Comparison of ENCODE assay signal across 8 mouse cellular contexts in genomic region chr11:23008181-23008823, GRCm38 (mm10). TPM values are rescaled to one million over a fixed set of nuclear protein-coding genes. Genes with fewer than 3 reads are reported as not detected.
A peak's percentile ranks its signal among the peaks of the same experiment; 100 is the strongest.
DNase-seq lines count a peak whose midpoint lies in the region; ATAC-seq and TF ChIP-seq lines count a peak whose summit lies in the region.

No protein-coding gene starts in this region.

- peak overlapping the region; percentile 74 for H3K4me3 ChIP-seq in heart, embryonic 15.5 days
- H3K4me3 ChIP-seq in liver, embryonic 14.5 days (ENCODE audit: insufficient read depth in 1 of 2, low read depth in 2 of 2, low read length in 2 of 2): peak overlapping the region; percentile 66 to 90
- H3K4me3 ChIP-seq in stomach, embryonic 15.5 days (replicated peaks): peak overlapping the region; percentile 61

- peak; percentile 43; the same call in 1 of the 2 replicates for TF ChIP-seq CTCF in liver, embryonic 14.5 days (IDR thresholded peaks at IDR 0.05; ENCODE audit: low read depth)

- H3K9me3 ChIP-seq in heart, embryonic 15.5 days (replicated peaks): no peaks in the 10 kb centered on the region
- H3K9me3 ChIP-seq in liver, embryonic 14.5 days (ENCODE audit: control insufficient read depth, low read length): no peaks in the 10 kb centered on the region
- H3K9me3 ChIP-seq in stomach, embryonic 15.5 days: no peaks in the 10 kb centered on the region

- peaks cover 13% of the 10 kb centered on the region for H3K36me3 ChIP-seq in heart, embryonic 15.5 days
- peaks cover 20% of the 10 kb centered on the region for H3K36me3 ChIP-seq in liver, embryonic 14.5 days (replicated peaks; ENCODE audit: control insufficient read depth, insufficient read depth, low read depth)
- H3K36me3 ChIP-seq in stomach, embryonic 15.5 days: peaks cover 10% of the 10 kb centered on the region

- peaks cover 5% of the 10 kb centered on the region for H3K4me1 ChIP-seq in heart, embryonic 15.5 days (replicated peaks)
- peaks cover 6 to 7% of the 10 kb centered on the region in 2 experiments for H3K4me1 ChIP-seq in liver, embryonic 14.5 days (replicated peaks; ENCODE audit: control insufficient read depth in 2 of 2, insufficient read depth in 2 of 2, low read length in 1 of 2)
- H3K4me1 ChIP-seq in stomach, embryonic 15.5 days: peaks cover 5% of the 10 kb centered on the region

- peak; percentile 55 to 62 for DNase-seq in CD8-positive naive resting alpha-beta T cell, adult 2 months (ENCODE audit: low read depth in 2 of 2, low spot score in 2 of 2)
- peak; percentile 70 for DNase-seq in c-Kit-negative CD71-positive TER-119-positive erythroid progenitor cells, embryonic 14.5 days (ENCODE audit: low read depth, low spot score)
- DNase-seq in fibroblast of lung, adult 2 months (ENCODE audit: low read depth): peak; percentile 49
- DNase-seq in kidney, postnatal 25 days: peak; percentile 84 to 94
- DNase-seq in liver, embryonic 14.5 days (ENCODE audit: low read depth in 3 of 3, low spot score in 3 of 3): peak; percentile 69 to 76 (median 71)
- DNase-seq in neural tube, embryonic 10.5 days (ENCODE audit: extremely low spot score, low spot score): peak; percentile 89

- H3K4me2 ChIP-seq in heart, embryonic 15.5 days: peak overlapping the region; percentile 91
- H3K4me2 ChIP-seq in liver, embryonic 14.5 days (ENCODE audit: low read depth): peak overlapping the region; percentile 83
- peak overlapping the region; percentile 82 for H3K4me2 ChIP-seq in stomach, embryonic 15.5 days

- no peaks in the 10 kb centered on the region for H3K27me3 ChIP-seq in heart, embryonic 15.5 days
- no peaks in the 10 kb centered on the region for H3K27me3 ChIP-seq in liver, embryonic 14.5 days (ENCODE audit: control insufficient read depth, insufficient read depth, low read length)
- H3K27me3 ChIP-seq in stomach, embryonic 15.5 days (replicated peaks): no peaks in the 10 kb centered on the region

- ATAC-seq in heart, embryonic 15.5 days (replicated peaks; ENCODE audit: insufficient number of reproducible peaks, insufficient read depth, low FRiP score, low read depth): peak; percentile 94
- peak; percentile 82 for ATAC-seq in liver, embryonic 14.5 days (ENCODE audit: insufficient read depth)
- ATAC-seq in stomach, embryonic 15.5 days (ENCODE audit: insufficient read depth, low FRiP score, low read depth): peak; percentile 90

- WGBS in heart, embryonic 15.5 days: under 1% methylated on average over 40 of the region's 40 CpGs
- WGBS in liver, embryonic 14.5 days (ENCODE audit: insufficient replicate concordance): under 1% methylated on average over 40 of the region's 40 CpGs
- under 1% methylated on average over 40 of the region's 40 CpGs for WGBS in stomach, embryonic 15.5 days

- no peak for TF ChIP-seq EP300 in liver, embryonic 14.5 days (IDR thresholded peaks at IDR 0.05; ENCODE audit: low read depth)

- peak overlapping the region; percentile 88 for H3K27ac ChIP-seq in heart, embryonic 15.5 days
- peak overlapping the region; percentile 87 for H3K27ac ChIP-seq in liver, embryonic 14.5 days
- H3K27ac ChIP-seq in stomach, embryonic 15.5 days: peak overlapping the region; percentile 85

- peak overlapping the region; percentile 70 for H3K9ac ChIP-seq in heart, embryonic 15.5 days
- H3K9ac ChIP-seq in liver, embryonic 14.5 days (replicated peaks): peak overlapping the region; percentile 77
- H3K9ac ChIP-seq in stomach, embryonic 15.5 days: peak overlapping the region; percentile 62

RNA-seq across cellular contexts. Expression of gene Fam161a, which starts 1.0 kb away (rescaled TPM):
- 0.89 and 2.1 TPM in 2 replicates for polyA plus RNA-seq in heart, embryonic 15.5 days (2015; fragmentation: Nextera tagmentation; extraction: Ambion mirVana)
- 0.61 and 0.93 TPM in 2 replicates for polyA plus RNA-seq in liver, embryonic 14.5 days (2012; rRNA removed)
- polyA plus RNA-seq in liver, embryonic 14.5 days (2014; fragmentation: Nextera tagmentation; extraction: Ambion mirVana): 1.4 and 1.9 TPM in 2 replicates
- 2.7 and 4.0 TPM in 2 replicates for polyA plus RNA-seq in stomach, embryonic 15.5 days (2015; fragmentation: Nextera tagmentation; extraction: Ambion mirVana)

RNA-seq across cellular contexts. Expression of gene Cct4, which starts 18.0 kb away (rescaled TPM):
- polyA plus RNA-seq in heart, embryonic 15.5 days (2015; fragmentation: Nextera tagmentation; extraction: Ambion mirVana): 184 and 191 TPM in 2 replicates
- 41.0 and 65.4 TPM in 2 replicates for polyA plus RNA-seq in liver, embryonic 14.5 days (2012; rRNA removed)
- polyA plus RNA-seq in liver, embryonic 14.5 days (2014; fragmentation: Nextera tagmentation; extraction: Ambion mirVana): 142 and 158 TPM in 2 replicates
- polyA plus RNA-seq in stomach, embryonic 15.5 days (2015; fragmentation: Nextera tagmentation; extraction: Ambion mirVana): 248 and 251 TPM in 2 replicates

RNA-seq across cellular contexts. Expression of gene Commd1, which starts 26.1 kb away (rescaled TPM):
- 291 and 351 TPM in 2 replicates for polyA plus RNA-seq in heart, embryonic 15.5 days (2015; fragmentation: Nextera tagmentation; extraction: Ambion mirVana)
- polyA plus RNA-seq in liver, embryonic 14.5 days (2012; rRNA removed): 10.9 and 35.6 TPM in 2 replicates
- 203 and 221 TPM in 2 replicates for polyA plus RNA-seq in liver, embryonic 14.5 days (2014; fragmentation: Nextera tagmentation; extraction: Ambion mirVana)
- 368 and 394 TPM in 2 replicates for polyA plus RNA-seq in stomach, embryonic 15.5 days (2015; fragmentation: Nextera tagmentation; extraction: Ambion mirVana)

RNA-seq across cellular contexts. Expression of gene Gm28048, which starts 26.4 kb away (rescaled TPM):
- polyA plus RNA-seq in heart, embryonic 15.5 days (2015; fragmentation: Nextera tagmentation; extraction: Ambion mirVana): 6.9 and 10.8 TPM in 2 replicates
- 2.3 and 2.8 TPM in 2 replicates for polyA plus RNA-seq in liver, embryonic 14.5 days (2012; rRNA removed)
- polyA plus RNA-seq in liver, embryonic 14.5 days (2014; fragmentation: Nextera tagmentation; extraction: Ambion mirVana): 6.8 and 9.2 TPM in 2 replicates
- 12.1 and 15.0 TPM in 2 replicates for polyA plus RNA-seq in stomach, embryonic 15.5 days (2015; fragmentation: Nextera tagmentation; extraction: Ambion mirVana)

RNA-seq across cellular contexts. Expression of gene Zrsr1, which starts 36.5 kb away (rescaled TPM):
- 2.4 and 2.7 TPM in 2 replicates for polyA plus RNA-seq in heart, embryonic 15.5 days (2015; fragmentation: Nextera tagmentation; extraction: Ambion mirVana)
- polyA plus RNA-seq in liver, embryonic 14.5 days (2012; rRNA removed): 6.2 and 12.6 TPM in 2 replicates
- 1.8 and 2.3 TPM in 2 replicates for polyA plus RNA-seq in liver, embryonic 14.5 days (2014; fragmentation: Nextera tagmentation; extraction: Ambion mirVana)
- 2.5 and 2.7 TPM in 2 replicates for polyA plus RNA-seq in stomach, embryonic 15.5 days (2015; fragmentation: Nextera tagmentation; extraction: Ambion mirVana)

Comparison
In these comparisons a context has a peak if more than half of its experiments do, and no peak if none do; other contexts are left out.
1. Peak in every context shown above with its lines: DNase-seq, ATAC-seq, H3K4me3 ChIP-seq and H3K27ac ChIP-seq.